Mouse (Mus musculus): ENCODE measurements around the gene Kmt2e.

GRCm38 (mm10) chr5:23500715-23501114 lies 66.5 kb downstream of the Kmt2e start:
- no peak for TF ChIP-seq CTCF (IDR thresholded peaks at IDR 0.05; ENCODE audit: low read depth)
- no peak for TF ChIP-seq EP300 (IDR thresholded peaks at IDR 0.05; ENCODE audit: low read depth)
